Mouse (Mus musculus) urinary bladder, postnatal 25 days (tissue): ENCODE results near the gene Usp35.

ENCODE experiments used
- DNase-seq: peaks from one replicate; pipeline ENCODE4 v3.0.0; 2022; ENCODE audit warnings: low spot score

Usp35 gene

GRCm38 (mm10) chr7:97313364-97313995 is 18.3 kb downstream of the Usp35 start:
- DNase-seq: no peak

DNA sequence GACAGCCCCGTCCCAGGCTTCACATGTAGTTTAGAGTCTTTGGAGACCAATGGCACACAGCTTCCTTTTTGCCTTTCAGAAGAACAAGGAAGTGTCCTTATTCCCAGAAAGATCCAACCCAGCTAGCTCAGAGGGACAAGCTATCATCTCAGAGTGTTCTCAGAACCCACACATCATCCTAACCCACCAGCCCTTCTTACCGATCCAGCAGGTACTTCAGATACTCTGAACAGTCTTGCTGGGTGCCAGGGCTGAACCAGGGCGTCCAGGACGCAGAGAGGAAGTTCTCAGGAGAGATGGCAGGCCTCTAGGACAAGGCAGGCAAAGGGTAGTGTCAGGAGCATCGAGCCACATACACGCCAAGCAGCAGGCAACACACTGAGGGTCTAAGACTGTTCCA is 19.0 kb downstream of the Usp35 start:
- no peak for DNase-seq

GRCm38 (mm10) chr7:97312196-97312595 is 19.6 kb downstream of the Usp35 start:
- DNase-seq: no peak

DNA sequence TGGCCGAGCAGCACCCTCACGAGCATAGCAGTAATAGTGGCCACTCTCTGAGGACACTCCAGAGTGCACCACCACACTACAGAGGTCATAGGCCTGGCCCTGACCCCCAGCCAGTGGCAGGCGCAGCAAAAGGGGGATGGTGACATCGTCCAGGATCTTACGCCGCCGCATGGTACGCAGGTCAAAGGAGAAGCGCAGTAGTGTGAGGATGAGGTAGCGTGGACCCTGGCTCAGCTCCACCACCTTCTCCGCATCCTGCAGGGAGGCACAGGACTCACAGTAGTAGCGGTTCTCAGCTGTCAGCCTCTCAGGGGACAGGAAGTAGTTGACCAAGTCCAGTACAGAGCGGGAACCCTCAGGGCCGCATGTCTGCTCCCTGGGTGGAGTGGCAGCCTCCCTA is 20.2 kb downstream of the Usp35 start:
- DNase-seq: no peak

GRCm38 (mm10) chr7:97310341-97310635 is 21.5 kb downstream of the Usp35 start:
- no peak for DNase-seq

DNA sequence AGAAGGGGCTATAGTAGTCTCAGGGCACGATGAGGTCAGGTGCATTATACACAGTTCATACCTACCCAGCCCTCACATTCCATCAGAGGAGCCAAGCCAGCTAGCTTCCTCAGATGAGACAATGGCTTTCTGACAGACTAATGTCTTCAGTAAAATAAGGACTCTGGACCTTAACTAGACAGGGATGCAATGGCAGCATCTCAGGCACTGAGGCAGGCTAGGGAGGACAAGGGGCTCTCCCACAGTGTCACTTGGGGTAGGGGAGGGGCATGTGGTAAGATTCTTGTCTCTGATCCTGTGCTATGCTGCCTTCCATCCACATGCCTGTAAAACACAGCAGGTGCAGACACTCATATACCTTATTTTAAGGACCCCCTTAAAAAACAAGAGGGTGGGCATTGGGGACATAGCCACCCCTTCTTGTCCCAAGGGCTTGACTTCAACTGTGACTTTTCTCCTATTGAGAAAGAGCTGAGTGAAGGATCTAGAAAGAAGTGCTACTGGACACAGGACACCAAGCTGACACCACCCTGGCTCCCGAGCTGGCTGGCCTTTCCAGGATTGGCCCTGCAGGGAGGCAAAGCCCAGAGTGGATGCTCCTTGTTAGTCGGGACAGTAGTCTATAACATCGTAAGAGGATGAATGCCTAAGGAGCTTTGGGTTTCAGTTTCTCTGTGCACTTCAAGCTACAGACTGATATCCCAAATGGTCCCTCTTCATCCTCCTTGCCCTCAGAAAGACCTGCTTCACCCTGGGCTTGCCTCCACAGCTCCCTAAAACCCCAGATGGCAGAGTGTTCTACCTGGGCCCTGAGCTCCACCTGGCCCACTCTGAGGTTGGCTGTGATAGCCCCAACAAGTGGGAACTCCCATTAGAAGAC is 22.1 kb downstream of the Usp35 start:
- no peak for DNase-seq

- DNase-seq: no peak
Measured at GRCm38 (mm10) chr7:97307546-97307945, 24.3 kb downstream of the Usp35 start.

DNA sequence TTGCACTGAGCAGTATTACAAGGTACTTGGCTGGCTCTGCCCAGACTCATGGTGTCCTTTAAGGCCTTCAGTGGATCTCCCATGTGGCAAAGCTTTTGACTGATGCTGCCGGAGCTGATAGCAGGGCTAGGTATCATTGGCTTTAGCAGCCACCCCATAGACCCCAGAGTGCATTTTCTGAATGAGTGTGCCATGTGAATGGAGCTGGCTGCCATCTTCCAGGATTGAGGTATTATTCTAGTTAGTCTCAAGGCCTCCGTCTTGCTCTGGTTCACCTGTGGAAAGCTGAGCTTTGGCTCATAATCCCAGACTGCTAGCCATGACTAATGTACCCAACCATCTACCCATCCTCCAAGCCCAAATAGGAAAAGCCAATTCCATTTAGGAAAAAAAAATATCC is 25.0 kb downstream of the Usp35 start:
- DNase-seq: peak; percentile 1

DNA sequence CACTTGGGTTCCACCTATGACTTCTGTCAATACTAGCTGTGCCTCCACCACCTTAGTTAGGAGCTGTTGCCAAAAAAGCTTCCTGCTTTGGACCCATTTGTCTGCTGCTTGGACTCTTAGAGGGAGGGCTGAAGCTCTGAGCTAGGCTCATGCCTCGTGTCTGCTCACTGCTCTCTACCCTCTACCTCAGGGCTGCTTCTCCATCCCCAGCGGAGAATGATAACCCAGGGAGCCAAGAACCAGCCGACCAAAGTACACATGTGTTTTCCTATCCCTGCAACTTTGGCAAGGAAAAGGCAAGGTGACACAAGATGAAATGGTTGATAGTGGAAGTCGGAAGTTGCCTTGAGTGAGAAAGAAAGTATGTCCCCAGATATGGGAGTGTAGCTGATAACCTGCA is 26.6 kb downstream of the Usp35 start:
- no peak for DNase-seq

- DNase-seq: no peak
Measured at GRCm38 (mm10) chr7:97304471-97304870, 27.3 kb downstream of the Usp35 start.

GRCm38 (mm10) chr7:97303614-97304013 is 28.2 kb downstream of the Usp35 start:
- DNase-seq: no peak

DNA sequence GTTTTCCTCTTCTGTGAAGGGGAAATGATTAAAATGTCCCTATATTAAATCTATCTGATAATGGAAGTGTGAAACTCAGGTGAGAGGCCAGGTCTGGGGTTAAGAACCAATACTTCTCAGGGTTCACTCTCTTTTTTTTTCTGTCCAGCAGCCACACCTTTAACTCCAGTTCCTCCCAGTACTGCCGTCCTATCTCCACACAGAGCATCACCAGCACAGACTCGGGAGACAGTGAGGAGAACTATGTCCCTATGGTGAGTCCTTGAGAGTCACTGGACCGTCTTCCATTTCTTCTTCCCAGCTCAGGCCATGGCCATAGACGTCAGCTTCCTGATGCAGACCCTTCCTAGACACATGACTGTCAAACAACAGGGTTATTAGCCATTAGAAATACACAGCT is 28.9 kb downstream of the Usp35 start:
- DNase-seq: no peak

- DNase-seq: no peak
Measured at GRCm38 (mm10) chr7:97302261-97302660, 29.6 kb downstream of the Usp35 start.

GRCm38 (mm10) chr7:97301321-97301720 is 30.5 kb downstream of the Usp35 start:
- DNase-seq: no peak

GRCm38 (mm10) chr7:97300914-97301313 is 30.9 kb downstream of the Usp35 start:
- no peak for DNase-seq

GRCm38 (mm10) chr7:97298943-97299342 is 32.9 kb downstream of the Usp35 start:
- DNase-seq: no peak

- no peak for DNase-seq
Measured at GRCm38 (mm10) chr7:97298279-97298678, 33.5 kb downstream of the Usp35 start.

GRCm38 (mm10) chr7:97297466-97297865 is 34.4 kb downstream of the Usp35 start:
- DNase-seq: peak; percentile 45

DNA sequence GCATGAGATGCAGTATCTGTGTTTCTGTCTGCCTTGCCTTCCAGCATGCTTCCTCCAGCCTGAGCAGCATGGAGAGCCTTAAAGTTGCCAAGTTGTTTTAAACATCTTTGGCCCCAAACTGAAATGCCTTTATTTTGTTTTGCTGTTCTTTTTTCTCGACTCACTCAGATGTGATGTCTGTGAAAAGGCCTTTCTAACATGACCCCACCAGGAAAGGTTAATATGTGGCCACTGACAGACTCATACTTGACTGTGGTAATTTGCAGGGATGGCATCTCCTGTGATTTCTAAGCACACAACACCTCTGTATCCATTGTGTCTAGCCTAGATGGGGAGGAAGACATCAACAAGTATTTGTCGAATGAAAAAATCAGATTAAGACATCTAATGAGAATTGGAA is 34.8 kb downstream of the Usp35 start:
- DNase-seq: no peak

DNA sequence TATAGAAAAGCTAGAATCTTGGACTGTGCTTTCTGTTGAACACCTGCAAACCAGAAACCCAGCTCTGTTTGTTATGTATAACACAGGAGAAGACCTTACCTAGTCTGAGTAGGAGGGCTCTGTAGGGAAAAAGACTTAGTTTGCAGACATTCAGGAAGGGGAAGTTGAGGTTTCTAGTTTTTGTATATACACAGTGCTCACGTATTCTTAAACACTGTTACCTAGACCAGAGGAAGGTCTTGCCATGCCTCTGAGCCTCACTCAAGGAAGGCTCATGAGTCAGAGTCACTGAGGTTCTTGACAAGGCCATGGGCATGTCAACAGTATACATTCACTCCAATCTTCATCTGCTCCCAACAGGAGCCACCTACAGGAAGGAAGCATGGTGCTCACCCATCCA is 60.8 kb downstream of the Usp35 start:
- no peak for DNase-seq

- DNase-seq: no peak
Measured at GRCm38 (mm10) chr7:97270367-97270766, 61.5 kb downstream of the Usp35 start.

GRCm38 (mm10) chr7:97262541-97262940 is 69.3 kb downstream of the Usp35 start:
- DNase-seq: peak; percentile 45
